Mouse (Mus musculus): ENCODE results near the gene Trim8. TPM values are rescaled to one million over a fixed set of nuclear protein-coding genes. Genes with fewer than 3 reads are reported as not detected.

Gene Trim8
- polyA plus RNA-seq, 1 experiment from 2014 or later, result 31.0 TPM

GRCm38 (mm10) chr19:46533525-46533924 is 32.0 kb downstream of the Trim8 start:
- Histone ChIP-seq H3K4me3 (ENCODE audit: low read depth, low read length) (no peak overlapping the region), H3K4me2 (no peak overlapping the region), H3K4me1 (ENCODE audit: insufficient read depth) (peaks cover 47% of the 10 kb centered on the region), H3K36me3 (ENCODE audit: insufficient read depth) (0 out of 2 replicates have a peak, but pooled peaks cover 3% of the 10 kb centered on the region), H3K9ac (no peak overlapping the region), H3K27me3 (ENCODE audit: insufficient read depth, low read length) (no peaks in the 10 kb centered on the region), H3K9me3 (ENCODE audit: low read depth, low read length) (no peaks in the 10 kb centered on the region), H3K27ac (ENCODE audit: low read depth) (peak overlapping the region; percentile 78)
- no peak for TF ChIP-seq CTCF (IDR thresholded peaks at IDR 0.05; ENCODE audit: low read depth)
- ATAC-seq (ENCODE audit: insufficient read depth) (no peak), DNase-seq (no peak)
- WGBS, result 66% methylated on average over 5 of the region's 5 CpGs

GRCm38 (mm10) chr19:46534542-46535098 is 33.1 kb downstream of the Trim8 start:
- Histone ChIP-seq H3K4me1 (ENCODE audit: insufficient read depth) (peaks cover 37% of the 10 kb centered on the region), H3K9me3 (ENCODE audit: low read depth, low read length) (no peaks in the 10 kb centered on the region), H3K27me3 (ENCODE audit: insufficient read depth, low read length) (no peaks in the 10 kb centered on the region), H3K4me2 (no peak overlapping the region), H3K36me3 (ENCODE audit: insufficient read depth) (peaks cover 7% of the 10 kb centered on the region; the same call in 1 of the 2 replicates), H3K9ac (no peak overlapping the region), H3K4me3 (ENCODE audit: low read depth, low read length) (no peak overlapping the region), H3K27ac (ENCODE audit: low read depth) (no peak overlapping the region)
- TF ChIP-seq CTCF (IDR thresholded peaks at IDR 0.05; ENCODE audit: low read depth), result no peak
- 37% methylated on average over 6 of the region's 6 CpGs for WGBS
- DNase-seq, result no peak
- ATAC-seq (ENCODE audit: insufficient read depth), result no peak

- no peak overlapping the region for H3K4me2 ChIP-seq
- TF ChIP-seq CTCF (IDR thresholded peaks at IDR 0.05; ENCODE audit: low read depth), result no peak
- no peaks in the 10 kb centered on the region for H3K27me3 ChIP-seq (ENCODE audit: insufficient read depth, low read length)
- WGBS, result 88% methylated on average over 9 of the region's 9 CpGs
- ATAC-seq (ENCODE audit: insufficient read depth) (no peak), DNase-seq (no peak)
- H3K36me3 ChIP-seq (ENCODE audit: insufficient read depth), result peaks cover 32% of the 10 kb centered on the region
- H3K4me3 ChIP-seq (ENCODE audit: low read depth, low read length), result no peak overlapping the region
- peaks cover 11% of the 10 kb centered on the region for H3K4me1 ChIP-seq (ENCODE audit: insufficient read depth)
- H3K27ac ChIP-seq (ENCODE audit: low read depth), result no peak overlapping the region
- H3K9ac ChIP-seq, result no peak overlapping the region
- no peaks in the 10 kb centered on the region for H3K9me3 ChIP-seq (ENCODE audit: low read depth, low read length)
Measured at GRCm38 (mm10) chr19:46537357-46537756, 35.9 kb downstream of the Trim8 start.

DNA sequence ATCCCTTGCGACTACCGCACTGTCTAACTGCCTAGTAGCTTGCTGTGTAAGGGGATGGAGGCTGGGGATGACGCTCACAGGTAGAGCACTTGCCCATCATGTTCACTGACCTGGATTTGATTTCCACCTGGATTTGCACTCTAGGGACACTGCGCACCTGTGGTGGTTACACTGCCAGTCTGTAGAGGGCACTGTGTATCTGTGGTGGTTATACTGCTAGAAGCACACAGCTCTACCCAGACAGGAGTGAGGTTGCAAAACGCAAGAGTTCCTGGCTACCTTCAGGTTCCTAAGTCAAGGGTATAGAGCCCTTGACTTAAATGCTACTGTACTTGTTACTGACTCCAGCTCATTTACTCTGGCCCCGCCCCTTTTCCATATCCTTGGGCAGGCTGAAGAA is 36.7 kb downstream of the Trim8 start:
- Histone ChIP-seq H3K9me3 (ENCODE audit: low read depth, low read length) (no peaks in the 10 kb centered on the region), H3K4me3 (ENCODE audit: low read depth, low read length) (no peak overlapping the region), H3K4me2 (no peak overlapping the region), H3K36me3 (ENCODE audit: insufficient read depth) (peaks cover 40% of the 10 kb centered on the region), H3K9ac (no peak overlapping the region), H3K27ac (ENCODE audit: low read depth) (no peak overlapping the region), H3K4me1 (ENCODE audit: insufficient read depth) (0 out of 2 replicates have a peak, but pooled peaks cover 3% of the 10 kb centered on the region), H3K27me3 (ENCODE audit: insufficient read depth, low read length) (no peaks in the 10 kb centered on the region)
- no peak; the same call in 1 of the 2 replicates for ATAC-seq (ENCODE audit: insufficient read depth)
- TF ChIP-seq CTCF (IDR thresholded peaks at IDR 0.05; ENCODE audit: low read depth), result peak; percentile 54
- DNase-seq, result peak; percentile 37
- WGBS, result 76% methylated on average over 6 of the region's 6 CpGs

DNA sequence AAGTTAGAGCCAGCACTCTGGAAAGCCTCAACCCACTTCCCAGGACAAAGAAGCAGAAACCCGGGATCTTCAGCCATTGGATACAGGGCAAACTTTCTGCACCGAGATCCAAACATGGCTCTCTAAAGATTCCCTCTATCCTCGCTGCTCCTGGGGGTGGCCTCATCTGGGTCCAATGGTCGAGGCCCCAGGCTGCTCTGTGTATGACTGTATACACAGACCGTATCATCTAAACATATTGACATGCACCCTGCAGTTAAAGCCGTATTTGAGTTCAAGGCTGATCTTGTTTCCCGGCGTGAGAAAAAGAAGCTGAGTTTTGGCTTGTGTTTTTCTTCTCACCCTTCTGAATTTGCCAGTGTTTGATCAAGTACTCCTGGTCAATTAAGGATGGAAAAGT is 41.2 kb downstream of the Trim8 start:
- no peaks in the 10 kb centered on the region for H3K4me1 ChIP-seq (ENCODE audit: insufficient read depth)
- WGBS, result 70% methylated on average over 8 of the region's 8 CpGs
- H3K9ac ChIP-seq, result no peak overlapping the region
- no peak overlapping the region for H3K4me2 ChIP-seq
- no peaks in the 10 kb centered on the region for H3K27me3 ChIP-seq (ENCODE audit: insufficient read depth, low read length)
- H3K4me3 ChIP-seq (ENCODE audit: low read depth, low read length), result no peak overlapping the region
- H3K36me3 ChIP-seq (ENCODE audit: insufficient read depth), result peaks cover 40% of the 10 kb centered on the region
- no peaks in the 10 kb centered on the region for H3K9me3 ChIP-seq (ENCODE audit: low read depth, low read length)
- ATAC-seq (ENCODE audit: insufficient read depth), result no peak
- TF ChIP-seq CTCF (IDR thresholded peaks at IDR 0.05; ENCODE audit: low read depth), result no peak
- DNase-seq, result no peak
- no peak overlapping the region for H3K27ac ChIP-seq (ENCODE audit: low read depth)

DNA sequence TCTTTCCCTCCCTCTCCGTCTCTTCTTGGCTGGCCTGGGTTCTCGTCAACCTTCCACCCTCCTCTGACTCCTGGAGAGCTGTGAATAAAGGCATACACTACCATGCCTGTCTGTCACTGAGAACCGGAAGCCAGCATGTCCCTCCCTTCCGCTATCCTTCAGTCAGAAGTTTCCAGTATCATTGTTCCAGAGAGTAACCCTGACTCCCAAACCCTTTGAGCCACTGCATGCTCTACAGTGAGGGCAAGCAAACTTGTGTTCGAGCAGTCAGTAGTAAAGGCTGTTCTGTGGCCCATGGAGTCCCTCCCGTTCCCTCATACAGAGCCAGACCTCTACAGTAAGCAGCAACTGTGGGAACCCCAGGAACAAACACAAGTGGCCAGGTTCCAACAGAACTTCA is 46.1 kb downstream of the Trim8 start:
- WGBS, result 58% methylated on average over 6 of the region's 6 CpGs
- DNase-seq (no peak), ATAC-seq (ENCODE audit: insufficient read depth) (no peak)
- no peak overlapping the region for H3K9ac ChIP-seq
- H3K4me3 ChIP-seq (ENCODE audit: low read depth, low read length), result no peak overlapping the region
- no peak overlapping the region for H3K27ac ChIP-seq (ENCODE audit: low read depth)
- H3K9me3 ChIP-seq (ENCODE audit: low read depth, low read length), result no peaks in the 10 kb centered on the region
- H3K4me1 ChIP-seq (ENCODE audit: insufficient read depth), result no peaks in the 10 kb centered on the region
- H3K4me2 ChIP-seq, result no peak overlapping the region
- peaks cover 35% of the 10 kb centered on the region for H3K36me3 ChIP-seq (ENCODE audit: insufficient read depth)
- no peak for TF ChIP-seq CTCF (IDR thresholded peaks at IDR 0.05; ENCODE audit: low read depth)
- no peaks in the 10 kb centered on the region for H3K27me3 ChIP-seq (ENCODE audit: insufficient read depth, low read length)

- DNase-seq (no peak), ATAC-seq (ENCODE audit: insufficient read depth) (no peak)
- Histone ChIP-seq H3K27ac (ENCODE audit: low read depth) (no peak overlapping the region), H3K4me3 (ENCODE audit: low read depth, low read length) (no peak overlapping the region), H3K4me2 (no peak overlapping the region), H3K4me1 (ENCODE audit: insufficient read depth) (no peaks in the 10 kb centered on the region), H3K9me3 (ENCODE audit: low read depth, low read length) (no peaks in the 10 kb centered on the region), H3K36me3 (ENCODE audit: insufficient read depth) (peaks cover 29% of the 10 kb centered on the region), H3K27me3 (ENCODE audit: insufficient read depth, low read length) (no peaks in the 10 kb centered on the region), H3K9ac (no peak overlapping the region)
- TF ChIP-seq CTCF (IDR thresholded peaks at IDR 0.05; ENCODE audit: low read depth), result no peak
- WGBS, result 69% methylated on average over 10 of the region's 10 CpGs
Measured at GRCm38 (mm10) chr19:46548110-46548509, 46.6 kb downstream of the Trim8 start.

Measured in lung, embryonic 14.5 days (tissue).